Mouse (Mus musculus) megakaryocyte-erythroid progenitor cell, adult 5-6 weeks (primary cell): ENCODE results near the gene Cysltr2. TPM values are rescaled to one million over a fixed set of nuclear protein-coding genes. Genes with fewer than 3 reads are reported as not detected.

Source experiments
- ATAC-seq: replicated peaks from 2 replicates; pipeline ENCODE4 v1.8.0; 2016; ENCODE audit warnings: mild to moderate bottlenecking, inconsistent platforms; ENCODE audit not compliant: severe bottlenecking, poor library complexity, low FRiP score, low TSS enrichment
- total RNA-seq, 2 experiments: library from RNA; stranded (forward) in 1 of 2; stranded (reverse) in 1 of 2; fragments of 200-1000, 215-1000 nt in 1 of 2; fragments of >200 nt in 1 of 2; fragmentation: Nextera tagmentation in 1 of 2; gene quantifications; 2 replicates each; pipeline ENCODE4 v1.2.3; 2014 to 2017

Cysltr2 gene
- total RNA-seq, 2 experiments from 2014 or later: 4.1 to 5.8 TPM

- 0 out of 2 replicates have a peak, but pooled peaks have one; percentile 50 for ATAC-seq
Observed at GRCm38 (mm10) chr14:73000325-73000724, 48.6 kb downstream of the Cysltr2 start.

GRCm38 (mm10) chr14:72998111-72998510 lies 50.8 kb downstream of the Cysltr2 start:
- no peak for ATAC-seq

GRCm38 (mm10) chr14:72986044-72986443 lies 62.9 kb downstream of the Cysltr2 start:
- no peak for ATAC-seq

GRCm38 (mm10) chr14:72985113-72985512 lies 63.8 kb downstream of the Cysltr2 start:
- no peak for ATAC-seq

- peak; percentile 86 for ATAC-seq
Observed at GRCm38 (mm10) chr14:72983456-72983855, 65.5 kb downstream of the Cysltr2 start.

GRCm38 (mm10) chr14:72982981-72983436 lies 65.9 kb downstream of the Cysltr2 start:
- ATAC-seq: no peak

GRCm38 (mm10) chr14:72980761-72981160 lies 68.2 kb downstream of the Cysltr2 start:
- no peak for ATAC-seq

GRCm38 (mm10) chr14:72980106-72980505 lies 68.8 kb downstream of the Cysltr2 start:
- no peak for ATAC-seq

GRCm38 (mm10) chr14:72976111-72976510 lies 72.8 kb downstream of the Cysltr2 start:
- no peak for ATAC-seq

Other genes with a start within 250 kb of the Cysltr2 start
- gene Rcbtb2, start 73.9 kb upstream of the Cysltr2 start, total RNA-seq (2014; fragmentation: Nextera tagmentation): 16.7 and 26.2 TPM in 2 replicates
- gene Rcbtb2, start 73.9 kb upstream of the Cysltr2 start, total RNA-seq (2017): 20.5 and 33.5 TPM in 2 replicates
- gene Lpar6, start 188.8 kb upstream of the Cysltr2 start, total RNA-seq (2014; fragmentation: Nextera tagmentation): 0.76 and 1.9 TPM in 2 replicates
- gene Lpar6, start 188.8 kb upstream of the Cysltr2 start, total RNA-seq (2017): 0.94 and 4.3 TPM in 2 replicates